Mouse (Mus musculus) hindbrain, embryonic 13.5 days (tissue): Measurements from ENCODE around the gene Oaz1. TPM values are rescaled to one million over a fixed set of nuclear protein-coding genes. Genes with fewer than 3 reads are reported as not detected.
"Not testable (repeated sequence)": the region's sequence is repeated elsewhere in the genome, so short reads cannot be mapped to it uniquely, and the experiment has no call there.

Experiments used
- ATAC-seq: fragments of 200-750 bp; cut with Nextera tagmentation; 2 replicates; pipeline ENCODE4 v1.8.0; 2017; ENCODE audit warnings: moderate TSS enrichment; ENCODE audit not compliant: low FRiP score
- H3K27ac ChIP-seq: fragments of 300-500 bp; sonication (generic); 2 replicates; pipeline ENCODE4 v1.5.1; 2015; ENCODE audit warnings: inconsistent platforms, mild to moderate bottlenecking, moderate library complexity
- H3K27me3 ChIP-seq: fragments of 300-500 bp; sonication (generic); 2 replicates; pipeline ENCODE4 v1.6.1; 2015; ENCODE audit warnings: mild to moderate bottlenecking, inconsistent platforms
- H3K36me3 ChIP-seq: fragments of 300-500 bp; sonication (generic); 2 replicates; pipeline ENCODE4 v1.6.1; 2015; ENCODE audit warnings: mild to moderate bottlenecking, inconsistent platforms
- H3K4me1 ChIP-seq: fragments of 300-500 bp; sonication (generic); replicated peaks from 2 replicates; pipeline ENCODE4 v1.6.1; 2015; ENCODE audit warnings: inconsistent platforms
- H3K4me2 ChIP-seq: fragments of 300-500 bp; sonication (generic); 2 replicates; pipeline ENCODE4 v1.6.1; 2015; ENCODE audit warnings: inconsistent platforms, mild to moderate bottlenecking, moderate library complexity
- H3K4me3 ChIP-seq: fragments of 300-500 bp; sonication (generic); 2 replicates; pipeline ENCODE4 v1.5.1; 2015; ENCODE audit warnings: mild to moderate bottlenecking, inconsistent platforms
- H3K9ac ChIP-seq: fragments of 300-500 bp; sonication (generic); 2 replicates; pipeline ENCODE4 v1.6.1; 2015; ENCODE audit warnings: mild to moderate bottlenecking, inconsistent platforms
- H3K9me3 ChIP-seq: fragments of 300-500 bp; sonication (generic); 2 replicates; pipeline ENCODE4 v1.6.1; 2016; ENCODE audit warnings: inconsistent platforms
- WGBS: fragments of 180-500 bp; shearing (Covaris S2); methylation state at CpG from one replicate; pipeline ENCODE4 v1.1.7; 2015; 5-methylcytosine and 5-hydroxymethylcytosine counted together
- polyA plus RNA-seq: library from polyadenylated mRNA; unstranded; fragments of >200 nt; fragmentation: Nextera tagmentation; extraction: Ambion mirVana; gene quantifications from 2 replicates; pipeline ENCODE4 v1.2.1, GENCODE M21; 2015

The Oaz1 gene
- polyA plus RNA-seq, 1 experiment from 2014 or later = 1,227 TPM

- 20% methylated on average over 3 of the region's 3 CpGs for WGBS
- Histone ChIP-seq H3K4me1 (peaks cover 46% of the 10 kb centered on the region), H3K36me3 (peaks cover 46% of the 10 kb centered on the region), H3K27ac (no peak overlapping the region), H3K27me3 (peaks cover 50% of the 10 kb centered on the region), H3K4me2 (peak overlapping the region; percentile 95; the same call in 1 of the 2 replicates), H3K9ac (peak overlapping the region; percentile 82; the same call in 1 of the 2 replicates), H3K9me3 (no peaks in the 10 kb centered on the region), H3K4me3 (no peak overlapping the region)
- peak; percentile 26 for ATAC-seq
Measured at GRCm38 (mm10) chr10:80805925-80806324, 20.5 kb upstream of the Oaz1 start.

GRCm38 (mm10) chr10:80806341-80807056 is 20.0 kb upstream of the Oaz1 start:
- peak; percentile 27 for ATAC-seq
- H3K27me3 ChIP-seq = peaks cover 52% of the 10 kb centered on the region
- H3K27ac ChIP-seq = peak overlapping the region; percentile 89
- H3K9ac ChIP-seq = peak overlapping the region; percentile 82
- H3K4me1 ChIP-seq = peaks cover 46% of the 10 kb centered on the region
- H3K36me3 ChIP-seq = peaks cover 40% of the 10 kb centered on the region
- H3K9me3 ChIP-seq = no peaks in the 10 kb centered on the region
- 37% methylated on average over 34 of the region's 34 CpGs for WGBS
- peak overlapping the region; percentile 95 for H3K4me2 ChIP-seq
- H3K4me3 ChIP-seq = peak overlapping the region; percentile 52

GRCm38 (mm10) chr10:80807057-80807627 is 19.3 kb upstream of the Oaz1 start:
- Histone ChIP-seq H3K9ac (peak overlapping the region; percentile 82), H3K36me3 (peaks cover 34% of the 10 kb centered on the region), H3K27ac (peak overlapping the region; percentile 89), H3K4me3 (peak overlapping the region; percentile 52), H3K4me1 (peaks cover 46% of the 10 kb centered on the region), H3K4me2 (peak overlapping the region; percentile 95), H3K9me3 (no peaks in the 10 kb centered on the region), H3K27me3 (peaks cover 52% of the 10 kb centered on the region)
- WGBS = under 1% methylated on average over 58 of the region's 58 CpGs
- ATAC-seq = peak; percentile 78

- Histone ChIP-seq H3K36me3 (peaks cover 22% of the 10 kb centered on the region), H3K27ac (peak overlapping the region; percentile 89), H3K27me3 (peaks cover 54% of the 10 kb centered on the region), H3K9me3 (no peaks in the 10 kb centered on the region), H3K4me1 (peaks cover 46% of the 10 kb centered on the region), H3K4me2 (peak overlapping the region; percentile 95), H3K9ac (peak overlapping the region; percentile 60), H3K4me3 (peak overlapping the region; percentile 0; the same call in 1 of the 2 replicates)
- 18% methylated on average over 40 of the region's 40 CpGs for WGBS
- ATAC-seq = no peak
Measured at GRCm38 (mm10) chr10:80808099-80808984, 18.1 kb upstream of the Oaz1 start.

- peaks cover 56% of the 10 kb centered on the region for H3K27me3 ChIP-seq
- ATAC-seq = no peak
- H3K4me3 ChIP-seq = 0 out of 2 replicates have a peak overlapping the region, but pooled peaks have one; percentile 0
- peaks cover 46% of the 10 kb centered on the region for H3K4me1 ChIP-seq
- H3K9me3 ChIP-seq = no peaks in the 10 kb centered on the region
- peak overlapping the region; percentile 35 for H3K4me2 ChIP-seq
- H3K27ac ChIP-seq = no peak overlapping the region
- 9% methylated on average over 18 of the region's 18 CpGs for WGBS
- H3K9ac ChIP-seq = peak overlapping the region; percentile 60
- peaks cover 14% of the 10 kb centered on the region for H3K36me3 ChIP-seq
Measured at GRCm38 (mm10) chr10:80808985-80809632, 17.3 kb upstream of the Oaz1 start.

GRCm38 (mm10) chr10:80810084-80810483 is 16.4 kb upstream of the Oaz1 start:
- H3K36me3 ChIP-seq = peaks cover 4% of the 10 kb centered on the region
- no peak overlapping the region for H3K4me2 ChIP-seq
- H3K27ac ChIP-seq = no peak overlapping the region
- peaks cover 46% of the 10 kb centered on the region for H3K4me1 ChIP-seq
- ATAC-seq = no peak
- no peak overlapping the region; the same call in 1 of the 2 replicates for H3K4me3 ChIP-seq
- 7% methylated on average over 20 of the region's 20 CpGs for WGBS
- no peaks in the 10 kb centered on the region for H3K9me3 ChIP-seq
- 0 out of 2 replicates have a peak overlapping the region, but pooled peaks have one; percentile 29 for H3K9ac ChIP-seq
- H3K27me3 ChIP-seq = peaks cover 47% of the 10 kb centered on the region

GRCm38 (mm10) chr10:80812391-80813041 is 13.9 kb upstream of the Oaz1 start:
- ATAC-seq = no peak
- H3K9ac ChIP-seq = peak overlapping the region; percentile 46
- H3K27ac ChIP-seq = no peak overlapping the region
- no peaks in the 10 kb centered on the region for H3K9me3 ChIP-seq
- 67% methylated on average over 5 of the region's 5 CpGs for WGBS
- H3K4me3 ChIP-seq = no peak overlapping the region
- H3K4me1 ChIP-seq = peaks cover 26% of the 10 kb centered on the region
- H3K4me2 ChIP-seq = no peak overlapping the region
- H3K27me3 ChIP-seq = peaks cover 36% of the 10 kb centered on the region
- H3K36me3 ChIP-seq = no peaks in the 10 kb centered on the region

GRCm38 (mm10) chr10:80813366-80813765 is 13.1 kb upstream of the Oaz1 start, which contains the start of gene Jsrp1:
Gene Jsrp1, minus strand, starts transcription at chr10:80813498.
- Histone ChIP-seq H3K4me1 (peaks cover 17% of the 10 kb centered on the region), H3K36me3 (no peaks in the 10 kb centered on the region), H3K9me3 (no peaks in the 10 kb centered on the region), H3K27ac (no peak within 1 kb of the TSS), H3K9ac (peak within 1 kb of the TSS; percentile 46; the same call in 1 of the 2 replicates), H3K4me2 (no peak within 1 kb of the TSS), H3K4me3 (no peak within 1 kb of the TSS), H3K27me3 (peaks cover 32% of the 10 kb centered on the region)
- no peak for ATAC-seq
- 80% methylated on average over 4 of the region's 4 CpGs for WGBS

GRCm38 (mm10) chr10:80814800-80815199 is 11.7 kb upstream of the Oaz1 start:
- Histone ChIP-seq H3K4me3 (no peak overlapping the region), H3K27ac (no peak overlapping the region), H3K36me3 (no peaks in the 10 kb centered on the region), H3K4me1 (peaks cover 6% of the 10 kb centered on the region), H3K4me2 (no peak overlapping the region), H3K27me3 (peaks cover 21% of the 10 kb centered on the region), H3K9me3 (no peaks in the 10 kb centered on the region), H3K9ac (no peak overlapping the region)
- 65% methylated on average over 7 of the region's 7 CpGs for WGBS
- no peak for ATAC-seq

GRCm38 (mm10) chr10:80816303-80816702 is 10.2 kb upstream of the Oaz1 start:
- not testable (repeated sequence) for ATAC-seq, H3K9ac ChIP-seq, H3K9me3 ChIP-seq, H3K4me2 ChIP-seq, H3K27ac ChIP-seq, H3K4me3 ChIP-seq, H3K27me3 ChIP-seq, H3K4me1 ChIP-seq, H3K36me3 ChIP-seq
- WGBS = 83% methylated on average over 3 of the region's 3 CpGs

- H3K27me3 ChIP-seq = peaks cover 8% of the 10 kb centered on the region
- H3K4me2 ChIP-seq = no peak overlapping the region
- H3K4me3 ChIP-seq = no peak overlapping the region
- 74% methylated on average over 2 of the region's 2 CpGs for WGBS
- H3K9ac ChIP-seq = no peak overlapping the region
- no peaks in the 10 kb centered on the region for H3K9me3 ChIP-seq
- ATAC-seq = no peak
- H3K4me1 ChIP-seq = no peaks in the 10 kb centered on the region
- H3K36me3 ChIP-seq = no peaks in the 10 kb centered on the region
- no peak overlapping the region for H3K27ac ChIP-seq
Measured at GRCm38 (mm10) chr10:80817164-80817563, 9.3 kb upstream of the Oaz1 start.
